Mouse (Mus musculus): ENCODE results near the gene Fbxl21. TPM values are rescaled to one million over a fixed set of nuclear protein-coding genes. Genes with fewer than 3 reads are reported as not detected.

Fbxl21 gene
- polyA plus RNA-seq, 1 experiment: 9.5 TPM

- WGBS: 34% methylated on average over 6 of the region's 6 CpGs
- no peak overlapping the region for H3K4me3 ChIP-seq (replicated peaks; ENCODE audit: insufficient read depth, low read depth, low read length)
Measured at GRCm38 (mm10) chr13:56563075-56563474, 40.8 kb downstream of the Fbxl21 start.

GRCm38 (mm10) chr13:56566336-56566735 is 44.1 kb downstream of the Fbxl21 start:
- WGBS: 63% methylated on average over 10 of the region's 10 CpGs
- Histone ChIP-seq H3K4me1 (ENCODE audit: control insufficient read depth, insufficient read depth, low read length) (no peaks in the 10 kb centered on the region), H3K27me3 (ENCODE audit: control insufficient read depth, insufficient read depth, low read length) (no peaks in the 10 kb centered on the region), H3K27ac (ENCODE audit: insufficient read depth, low read length) (no peak overlapping the region), H3K4me3 (replicated peaks; ENCODE audit: insufficient read depth, low read depth, low read length) (no peak overlapping the region)
- no peak for DNase-seq
- no peak for TF ChIP-seq CTCF (IDR thresholded peaks at IDR 0.05; ENCODE audit: borderline replicate concordance, insufficient read depth, low read depth, low read length)
- TF ChIP-seq POLR2A (IDR thresholded peaks at IDR 0.05; ENCODE audit: borderline replicate concordance, insufficient read depth, low read length): no peak

More at GRCm38 (mm10) chr13:56563075-56563474, 40.8 kb downstream of the Fbxl21 start:
- H3K27me3 ChIP-seq (ENCODE audit: control insufficient read depth, insufficient read depth, low read length): no peaks in the 10 kb centered on the region
- no peaks in the 10 kb centered on the region for H3K4me1 ChIP-seq (ENCODE audit: control insufficient read depth, insufficient read depth, low read length)
- DNase-seq: peak in 1 of 2 experiments; percentile 19
- no peak overlapping the region for H3K27ac ChIP-seq (ENCODE audit: insufficient read depth, low read length)
- TF ChIP-seq CTCF (IDR thresholded peaks at IDR 0.05; ENCODE audit: borderline replicate concordance, insufficient read depth, low read depth, low read length) (peak; percentile 46; the same call in 1 of the 2 replicates), POLR2A (IDR thresholded peaks at IDR 0.05; ENCODE audit: borderline replicate concordance, insufficient read depth, low read length) (no peak)

- Histone ChIP-seq H3K27me3 (ENCODE audit: control insufficient read depth, insufficient read depth, low read length) (no peaks in the 10 kb centered on the region), H3K4me3 (replicated peaks; ENCODE audit: insufficient read depth, low read depth, low read length) (no peak overlapping the region), H3K4me1 (ENCODE audit: control insufficient read depth, insufficient read depth, low read length) (no peaks in the 10 kb centered on the region), H3K27ac (ENCODE audit: insufficient read depth, low read length) (no peak overlapping the region)
- no peak for DNase-seq
- TF ChIP-seq POLR2A (IDR thresholded peaks at IDR 0.05; ENCODE audit: borderline replicate concordance, insufficient read depth, low read length): no peak
- TF ChIP-seq CTCF (IDR thresholded peaks at IDR 0.05; ENCODE audit: borderline replicate concordance, insufficient read depth, low read depth, low read length): no peak
- 82% methylated on average over 8 of the region's 8 CpGs for WGBS
Measured at GRCm38 (mm10) chr13:56571645-56572044, 49.4 kb downstream of the Fbxl21 start.

DNA sequence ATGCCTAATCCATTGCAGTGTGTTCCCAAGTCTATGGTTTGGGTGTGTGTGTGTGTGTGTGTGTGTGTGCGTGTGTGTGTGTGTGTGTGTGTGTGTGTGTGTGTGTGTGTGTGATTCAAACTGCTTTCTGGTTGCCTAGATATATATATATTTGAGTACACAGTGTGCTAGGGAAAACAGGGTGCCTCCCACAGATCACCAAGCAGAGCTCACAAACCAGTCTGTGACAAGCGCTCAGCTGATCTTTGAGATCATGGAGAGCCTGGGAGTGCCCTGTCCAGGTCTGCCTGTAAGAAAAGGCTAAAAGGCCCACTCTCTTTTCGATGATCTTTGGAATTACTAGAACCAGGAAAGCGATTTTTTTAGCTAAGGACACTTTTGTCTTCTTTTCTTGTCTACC is 52.8 kb downstream of the Fbxl21 start:
- 82% methylated on average over 4 of the region's 4 CpGs for WGBS
- no peak overlapping the region for H3K27ac ChIP-seq (ENCODE audit: insufficient read depth, low read length)

GRCm38 (mm10) chr13:56575701-56576321 is 53.5 kb downstream of the Fbxl21 start:
- Histone ChIP-seq H3K4me1 (ENCODE audit: control insufficient read depth, insufficient read depth, low read length) (no peaks in the 10 kb centered on the region), H3K27ac (ENCODE audit: insufficient read depth, low read length) (no peak overlapping the region), H3K4me3 (replicated peaks; ENCODE audit: insufficient read depth, low read depth, low read length) (no peak overlapping the region), H3K27me3 (ENCODE audit: control insufficient read depth, insufficient read depth, low read length) (no peaks in the 10 kb centered on the region)
- peak in 1 of 2 experiments; percentile 48 for DNase-seq
- no peak for TF ChIP-seq POLR2A (IDR thresholded peaks at IDR 0.05; ENCODE audit: borderline replicate concordance, insufficient read depth, low read length)
- peak; percentile 61 for TF ChIP-seq CTCF (IDR thresholded peaks at IDR 0.05; ENCODE audit: borderline replicate concordance, insufficient read depth, low read depth, low read length)
- WGBS: 70% methylated on average over 12 of the region's 12 CpGs

More for the DNA sequence above, 52.8 kb downstream of the Fbxl21 start:
- Histone ChIP-seq H3K4me3 (replicated peaks; ENCODE audit: insufficient read depth, low read depth, low read length) (no peak overlapping the region), H3K4me1 (ENCODE audit: control insufficient read depth, insufficient read depth, low read length) (no peaks in the 10 kb centered on the region), H3K27me3 (ENCODE audit: control insufficient read depth, insufficient read depth, low read length) (no peaks in the 10 kb centered on the region)
- TF ChIP-seq POLR2A (IDR thresholded peaks at IDR 0.05; ENCODE audit: borderline replicate concordance, insufficient read depth, low read length) (no peak), CTCF (IDR thresholded peaks at IDR 0.05; ENCODE audit: borderline replicate concordance, insufficient read depth, low read depth, low read length) (no peak)
- no peak for DNase-seq

- no peak for DNase-seq
- WGBS: 85% methylated on average over 5 of the region's 5 CpGs
- H3K27me3 ChIP-seq (ENCODE audit: control insufficient read depth, insufficient read depth, low read length): no peaks in the 10 kb centered on the region
- no peak overlapping the region for H3K27ac ChIP-seq (ENCODE audit: insufficient read depth, low read length)
- peaks cover 5% of the 10 kb centered on the region for H3K4me1 ChIP-seq (ENCODE audit: control insufficient read depth, insufficient read depth, low read length)
- TF ChIP-seq CTCF (IDR thresholded peaks at IDR 0.05; ENCODE audit: borderline replicate concordance, insufficient read depth, low read depth, low read length): no peak
- no peak for TF ChIP-seq POLR2A (IDR thresholded peaks at IDR 0.05; ENCODE audit: borderline replicate concordance, insufficient read depth, low read length)
- H3K4me3 ChIP-seq (replicated peaks; ENCODE audit: insufficient read depth, low read depth, low read length): no peak overlapping the region
Measured at GRCm38 (mm10) chr13:56578097-56578496, 55.8 kb downstream of the Fbxl21 start.

DNA sequence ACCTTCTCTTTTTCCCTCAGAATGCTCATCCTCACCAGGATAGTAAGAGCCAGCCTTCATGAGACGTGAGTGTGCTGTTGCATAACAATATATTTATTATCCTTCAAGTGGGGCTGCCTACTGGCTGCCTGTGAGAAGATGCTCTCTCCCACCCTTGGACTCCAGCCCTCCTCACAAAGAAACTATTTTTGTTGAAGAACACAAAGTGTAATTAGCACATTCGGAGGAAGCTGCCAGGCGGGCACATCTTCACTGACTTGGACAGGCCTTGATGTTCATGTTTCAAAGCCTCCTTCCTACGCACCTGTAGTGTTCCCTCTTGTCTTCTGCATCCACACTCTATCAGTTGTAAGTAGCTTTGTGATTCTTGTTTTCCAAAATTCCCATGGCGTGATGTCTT is 58.2 kb downstream of the Fbxl21 start:
- no peak for DNase-seq
- Histone ChIP-seq H3K27ac (ENCODE audit: insufficient read depth, low read length) (no peak overlapping the region), H3K4me1 (ENCODE audit: control insufficient read depth, insufficient read depth, low read length) (peaks cover 5% of the 10 kb centered on the region), H3K4me3 (replicated peaks; ENCODE audit: insufficient read depth, low read depth, low read length) (no peak overlapping the region), H3K27me3 (ENCODE audit: control insufficient read depth, insufficient read depth, low read length) (no peaks in the 10 kb centered on the region)
- TF ChIP-seq POLR2A (IDR thresholded peaks at IDR 0.05; ENCODE audit: borderline replicate concordance, insufficient read depth, low read length) (no peak), CTCF (IDR thresholded peaks at IDR 0.05; ENCODE audit: borderline replicate concordance, insufficient read depth, low read depth, low read length) (no peak)
- 78% methylated on average over 5 of the region's 5 CpGs for WGBS

DNA sequence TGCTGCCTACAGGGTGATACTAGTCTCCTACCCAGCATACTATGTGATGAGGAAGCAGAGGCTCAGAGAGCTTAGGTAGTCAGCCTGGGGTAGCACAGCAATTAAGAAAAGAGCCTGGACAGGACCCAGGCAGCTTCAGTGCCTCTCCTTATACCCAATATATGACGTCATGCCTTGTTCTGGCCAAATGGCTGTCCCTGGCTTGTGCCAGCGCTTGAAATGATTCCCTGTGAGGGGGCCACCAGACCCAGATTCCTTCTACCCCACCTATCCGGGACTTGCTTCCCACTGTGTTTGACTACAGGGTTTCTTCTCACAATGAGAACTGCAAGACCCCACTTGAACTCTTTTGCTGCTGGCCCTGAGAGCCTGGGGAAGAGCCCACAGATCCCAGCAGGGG is 59.2 kb downstream of the Fbxl21 start:
- H3K27me3 ChIP-seq (ENCODE audit: control insufficient read depth, insufficient read depth, low read length): no peaks in the 10 kb centered on the region
- TF ChIP-seq CTCF (IDR thresholded peaks at IDR 0.05; ENCODE audit: borderline replicate concordance, insufficient read depth, low read depth, low read length) (no peak), POLR2A (IDR thresholded peaks at IDR 0.05; ENCODE audit: borderline replicate concordance, insufficient read depth, low read length) (no peak)
- WGBS: 9% methylated on average over 3 of the region's 3 CpGs
- H3K27ac ChIP-seq (ENCODE audit: insufficient read depth, low read length): no peak overlapping the region
- peaks cover 5% of the 10 kb centered on the region for H3K4me1 ChIP-seq (ENCODE audit: control insufficient read depth, insufficient read depth, low read length)
- peak in 1 of 2 experiments; percentile 17 for DNase-seq
- no peak overlapping the region for H3K4me3 ChIP-seq (replicated peaks; ENCODE audit: insufficient read depth, low read depth, low read length)

Measured in cerebellum, adult 2 months (tissue).